Mouse (Mus musculus): ENCODE measurements at regions not wholly inside any gene's neighbourhood (a gene's known extent, or its start where the extent isn't known, plus 50 kb on each side); places are given as distances from the start of the nearest gene placed in this dataset.

DNA sequence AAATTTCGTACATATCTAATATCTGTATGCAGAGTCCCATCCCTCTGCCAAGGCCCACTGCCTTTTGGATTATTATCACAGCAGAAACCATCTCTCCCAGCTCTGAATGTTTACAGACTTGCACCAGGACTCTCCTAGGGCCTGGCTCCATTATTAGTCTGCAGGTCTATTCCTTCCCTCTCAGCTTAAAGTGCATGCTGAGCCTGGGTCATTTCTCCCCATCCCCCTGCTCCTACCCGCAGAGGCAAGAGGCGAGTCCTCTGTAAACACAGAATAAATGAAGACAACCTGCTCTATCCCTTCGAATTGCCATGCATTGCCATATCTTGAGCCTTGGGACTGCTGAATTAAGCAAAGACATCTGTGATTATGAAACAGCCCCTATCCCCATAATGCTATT lies 362.6 kb upstream of the Cdh11 start:
- TF ChIP-seq CTCF (IDR thresholded peaks at IDR 0.05; ENCODE audit: control insufficient read depth, insufficient read depth, insufficient replicate concordance, low read depth, low read length) (no peak), POLR2A (IDR thresholded peaks at IDR 0.05; ENCODE audit: control insufficient read depth, low read depth, low read length) (no peak)

All from testis, adult 2 months (tissue).